Mouse (Mus musculus): ENCODE data around the gene Mphosph9. TPM values are rescaled to one million over a fixed set of nuclear protein-coding genes. Genes with fewer than 3 reads are reported as not detected.

Mphosph9 gene
- 11.8 TPM for polyA plus RNA-seq (2014; fragmentation: Illumina TruSeq; extraction: RNeasy Lipid Tissue Mini Kit (QIAGEN cat#74804); ENCODE audit: low read depth, low replicate concordance)

GRCm38 (mm10) chr5:124327510-124328364 lies at the start of gene Mphosph9, which contains the start of gene 2810006K23Rik:
Gene Mphosph9, minus strand, starts transcription at chr5:124327972.
Gene 2810006K23Rik, plus strand, starts transcription at chr5:124328089.

GRCm38 (mm10) chr5:124362982-124363381 lies 35.2 kb upstream of the Mphosph9 start, which contains the start of gene Cdk2ap1:
Gene Cdk2ap1, minus strand, starts transcription at chr5:124363082.

GRCm38 (mm10) chr5:124249614-124250591 lies 77.9 kb downstream of the Mphosph9 start, which contains the start of gene Pitpnm2:
Gene Pitpnm2, minus strand, starts transcription at chr5:124249760.

Other genes with a start within 250 kb of the Mphosph9 start
- 0.58 TPM for gene Abcb9, start 232.2 kb downstream of the Mphosph9 start, polyA plus RNA-seq (2014; fragmentation: Illumina TruSeq; extraction: RNeasy Lipid Tissue Mini Kit (QIAGEN cat#74804); ENCODE audit: low read depth, low replicate concordance)
- gene Ogfod2, start 215.7 kb downstream of the Mphosph9 start, polyA plus RNA-seq (2014; fragmentation: Illumina TruSeq; extraction: RNeasy Lipid Tissue Mini Kit (QIAGEN cat#74804); ENCODE audit: low read depth, low replicate concordance) = 3.1 TPM
- 3.7 TPM for gene Arl6ip4, start 211.9 kb downstream of the Mphosph9 start, polyA plus RNA-seq (2014; fragmentation: Illumina TruSeq; extraction: RNeasy Lipid Tissue Mini Kit (QIAGEN cat#74804); ENCODE audit: low read depth, low replicate concordance)
- gene Pitpnm2, start 78.2 kb downstream of the Mphosph9 start, polyA plus RNA-seq (2014; fragmentation: Illumina TruSeq; extraction: RNeasy Lipid Tissue Mini Kit (QIAGEN cat#74804); ENCODE audit: low read depth, low replicate concordance) = 8.6 TPM
- 34.5 TPM for gene 2810006K23Rik, start 117 bp upstream of the Mphosph9 start, polyA plus RNA-seq (2014; fragmentation: Illumina TruSeq; extraction: RNeasy Lipid Tissue Mini Kit (QIAGEN cat#74804); ENCODE audit: low read depth, low replicate concordance)
- gene Cdk2ap1, start 35.1 kb upstream of the Mphosph9 start, polyA plus RNA-seq (2014; fragmentation: Illumina TruSeq; extraction: RNeasy Lipid Tissue Mini Kit (QIAGEN cat#74804); ENCODE audit: low read depth, low replicate concordance) = 227 TPM
- gene Sbno1, start 98.0 kb upstream of the Mphosph9 start, polyA plus RNA-seq (2014; fragmentation: Illumina TruSeq; extraction: RNeasy Lipid Tissue Mini Kit (QIAGEN cat#74804); ENCODE audit: low read depth, low replicate concordance) = 106 TPM
- gene Kmt5a, start 112.0 kb upstream of the Mphosph9 start, polyA plus RNA-seq (2014; fragmentation: Illumina TruSeq; extraction: RNeasy Lipid Tissue Mini Kit (QIAGEN cat#74804); ENCODE audit: low read depth, low replicate concordance) = 144 TPM
- 2.6 TPM for gene Rilpl2, start 150.4 kb upstream of the Mphosph9 start, polyA plus RNA-seq (2014; fragmentation: Illumina TruSeq; extraction: RNeasy Lipid Tissue Mini Kit (QIAGEN cat#74804); ENCODE audit: low read depth, low replicate concordance)
- gene Snrnp35, start 155.2 kb upstream of the Mphosph9 start, polyA plus RNA-seq (2014; fragmentation: Illumina TruSeq; extraction: RNeasy Lipid Tissue Mini Kit (QIAGEN cat#74804); ENCODE audit: low read depth, low replicate concordance) = 0.58 TPM
- gene Rilpl1, start 203.4 kb upstream of the Mphosph9 start, polyA plus RNA-seq (2014; fragmentation: Illumina TruSeq; extraction: RNeasy Lipid Tissue Mini Kit (QIAGEN cat#74804); ENCODE audit: low read depth, low replicate concordance) = 6.8 TPM
- 1,447 TPM for gene Tmed2, start 212.7 kb upstream of the Mphosph9 start, polyA plus RNA-seq (2014; fragmentation: Illumina TruSeq; extraction: RNeasy Lipid Tissue Mini Kit (QIAGEN cat#74804); ENCODE audit: low read depth, low replicate concordance)
- 11.3 TPM for gene Ddx55, start 224.9 kb upstream of the Mphosph9 start, polyA plus RNA-seq (2014; fragmentation: Illumina TruSeq; extraction: RNeasy Lipid Tissue Mini Kit (QIAGEN cat#74804); ENCODE audit: low read depth, low replicate concordance)

All from adrenal gland, adult 10 weeks (tissue).